Mouse (Mus musculus) thymus, adult 2 months (tissue): ENCODE data around the gene Ankrd53.

Experiments used
- CTCF ChIP-seq: fragments of 200-500 bp; IDR thresholded peaks from 2 replicates; pipeline ENCODE4 v1.5.1; 2012; ENCODE audit warnings: mild to moderate bottlenecking, control low read depth, low read length, moderate library complexity, borderline replicate concordance; ENCODE audit not compliant: control insufficient read depth, poor library complexity, insufficient read depth; ENCODE audit errors: extremely low read depth
- POLR2A ChIP-seq: fragments of 200-500 bp; IDR thresholded peaks from 2 replicates; pipeline ENCODE4 v1.6.1; 2012; ENCODE audit warnings: mild to moderate bottlenecking, low read length, control low read depth, moderate library complexity; ENCODE audit not compliant: control insufficient read depth, poor library complexity, insufficient read depth; ENCODE audit errors: extremely low read depth

DNA sequence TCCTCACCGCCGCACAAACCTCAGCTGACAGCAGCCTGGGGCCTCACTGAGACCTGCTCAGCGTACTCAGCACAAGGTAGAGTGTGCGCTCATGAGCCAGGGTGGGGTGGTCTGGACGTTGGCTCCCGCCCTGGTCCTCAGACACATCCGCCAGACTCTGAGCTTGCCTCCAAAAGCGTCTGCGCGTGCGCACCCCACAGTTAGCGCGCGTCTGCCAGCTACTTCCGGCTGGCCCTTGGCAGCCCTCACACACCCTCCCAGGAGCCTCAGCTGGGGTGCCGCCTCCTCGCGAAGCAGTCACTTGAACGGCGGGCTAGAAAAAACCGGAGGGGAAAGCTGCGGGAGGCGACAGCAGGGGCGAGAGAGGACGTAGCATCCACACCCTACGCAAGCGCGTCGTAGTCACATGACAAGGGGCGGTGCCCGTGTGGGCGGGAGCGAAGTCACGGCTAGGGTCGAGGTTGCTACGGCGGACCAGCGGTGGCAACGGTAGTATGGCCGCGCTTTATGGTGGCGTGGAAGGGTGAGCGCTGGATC is 32.4 kb downstream of the Ankrd53 start, which contains the start of gene Nagk:
- TF ChIP-seq CTCF (no peak), POLR2A (peak; percentile 78; the same call in 1 of the 2 replicates)
